9 mouse cellular contexts compared by ENCODE assay signal in genomic region chr11:112987782-112988181, GRCm38 (mm10).
DNase-seq lines count a peak whose midpoint lies in the region; ATAC-seq lines count a peak whose summit lies in the region.
"Had no signal": no experiment of that assay in that cellular context is flagged by ENCODE, and none has a peak within 500 bp of the region (broad histone marks: within the 10 kb centered on the region; RNA-seq: fewer than 3 reads in every experiment).

No protein-coding gene starts in this region.

- no peaks in the 10 kb centered on the region for H3K36me3 ChIP-seq in embryonic facial prominence, embryonic 13.5 days
- H3K36me3 ChIP-seq in kidney, embryonic 16.5 days (ENCODE audit: insufficient read depth, low read length) = no peaks in the 10 kb centered on the region

- ATAC-seq in embryonic facial prominence, embryonic 13.5 days (ENCODE audit: insufficient number of reproducible peaks, insufficient read depth, low FRiP score, low TSS enrichment, low read depth) = no peak
- peak; percentile 41 for ATAC-seq in kidney, embryonic 16.5 days (ENCODE audit: low FRiP score, low TSS enrichment)
- ATAC-seq in activated CD4-positive, CD25-positive, alpha-beta regulatory T cell, adult 4 months = no peak

- H3K27ac ChIP-seq in embryonic facial prominence, embryonic 13.5 days = peak overlapping the region; percentile 19; the same call in 1 of the 2 replicates
- H3K27ac ChIP-seq in kidney, embryonic 16.5 days (ENCODE audit: low read length) = peak overlapping the region; percentile 83

- H3K4me1 ChIP-seq in embryonic facial prominence, embryonic 13.5 days = peaks cover 73% of the 10 kb centered on the region
- peaks cover 65% of the 10 kb centered on the region for H3K4me1 ChIP-seq in kidney, embryonic 16.5 days (ENCODE audit: insufficient read depth, low read length)

- H3K4me2 ChIP-seq in embryonic facial prominence, embryonic 13.5 days = no peak overlapping the region
- 0 out of 2 replicates have a peak overlapping the region, but pooled peaks have one; percentile 2 for H3K4me2 ChIP-seq in kidney, embryonic 16.5 days (replicated peaks; ENCODE audit: low read depth, low read length)

- peak; percentile 16 for DNase-seq in heart, adult 8-10 months (ENCODE audit: low spot score)
- DNase-seq in heart, postnatal 14 days = no peak
- DNase-seq in lung, postnatal 14 days = peak; percentile 39
- no peak for DNase-seq in cerebellum, postnatal 36 days
- DNase-seq in embryo, embryonic 10 days (ENCODE audit: low spot score) = no peak
- DNase-seq: cerebellum, postnatal 10 days had no signal

- H3K27me3 ChIP-seq in embryonic facial prominence, embryonic 13.5 days = no peaks in the 10 kb centered on the region
- H3K27me3 ChIP-seq in kidney, embryonic 16.5 days (ENCODE audit: insufficient read depth, low read length) = no peaks in the 10 kb centered on the region; the same call in 1 of the 2 replicates

- H3K9ac ChIP-seq in embryonic facial prominence, embryonic 13.5 days = no peak overlapping the region
- H3K9ac ChIP-seq in kidney, embryonic 16.5 days (replicated peaks; ENCODE audit: low read length) = no peak overlapping the region

- intact Hi-C loops in heart, postnatal 14 days (cut with DNase I) = loop anchor here (10.0 kb wide), 1 partner anchor 203 kb away; the partner anchor contains the start of gene Sox9

- no peak overlapping the region for H3K4me3 ChIP-seq in embryonic facial prominence, embryonic 13.5 days
- H3K4me3 ChIP-seq in kidney, embryonic 16.5 days (ENCODE audit: low read length) = no peak overlapping the region

- H3K9me3 ChIP-seq in embryonic facial prominence, embryonic 13.5 days = no peaks in the 10 kb centered on the region
- H3K9me3 ChIP-seq in kidney, embryonic 16.5 days (ENCODE audit: low read length) = no peaks in the 10 kb centered on the region

- 60% methylated on average over 7 of the region's 7 CpGs for WGBS in embryonic facial prominence, embryonic 13.5 days
- 55% methylated on average over 7 of the region's 7 CpGs for WGBS in kidney, embryonic 16.5 days

Comparison
In these comparisons a context has a peak if more than half of its experiments do, and no peak if none do; other contexts are left out.
1. DNase-seq: peak in heart, adult 8-10 months (single experiment) and lung, postnatal 14 days (single experiment); none in heart, postnatal 14 days (0 of 2), cerebellum, postnatal 36 days (0 of 2) and embryo, embryonic 10 days (single experiment).